Mouse (Mus musculus): Measurements from ENCODE around the gene 4930595M18Rik.

The 4930595M18Rik gene

DNA sequence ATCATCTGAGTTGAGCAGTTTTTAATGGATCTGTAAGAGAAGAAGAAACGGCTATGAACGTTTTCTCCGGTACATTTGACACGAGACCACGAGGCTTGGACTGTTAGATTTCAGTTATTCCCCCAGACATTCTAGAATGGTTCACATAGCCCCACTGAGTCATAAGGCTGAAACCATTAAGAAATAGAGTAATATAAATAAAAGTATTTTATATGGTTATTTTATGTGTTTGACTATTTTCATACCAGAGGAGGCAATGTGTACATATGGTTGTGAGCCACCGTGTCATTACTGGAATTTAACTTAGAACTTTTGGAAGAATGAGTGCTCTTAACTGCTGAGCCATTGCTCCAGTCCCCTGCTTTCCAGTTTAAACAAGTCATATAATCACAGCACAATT, at the start of gene 4930595M18Rik:
4930595M18Rik (minus strand) TSS at position 101 of the 400 bp plus-strand sequence.
- DNase-seq (ENCODE audit: low spot score in 2 of 2): no peak

DNA sequence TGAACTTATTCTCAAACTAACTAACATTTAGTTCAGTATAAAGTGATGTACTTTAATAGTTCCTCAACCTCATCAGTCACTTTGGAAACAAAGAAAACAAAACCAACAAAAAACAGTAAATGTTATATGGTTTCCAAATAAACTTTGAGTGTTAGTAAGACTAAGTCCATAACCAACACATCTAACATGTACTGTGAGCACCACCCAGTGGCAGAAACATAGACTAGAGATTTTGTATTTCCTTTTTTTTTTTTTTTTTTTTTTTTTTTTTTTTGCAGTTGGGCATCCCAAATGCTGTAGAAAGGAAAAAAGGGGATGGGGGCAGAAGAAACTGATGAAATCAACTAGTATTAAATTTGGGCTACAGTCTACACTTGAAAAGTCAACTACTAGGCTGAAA, 14.6 kb upstream of the 4930595M18Rik start:
- DNase-seq (ENCODE audit: low spot score in 2 of 2): no peak
